Mouse (Mus musculus): ENCODE results near the gene Tex9.
"Not testable (repeated sequence)": the region's sequence is repeated elsewhere in the genome, so short reads cannot be mapped to it uniquely, and the experiment has no call there.

The Tex9 gene

GRCm38 (mm10) chr9:72477306-72477705, 14.7 kb downstream of the Tex9 start:
- DNase-seq = no peak

GRCm38 (mm10) chr9:72475511-72475910, 16.5 kb downstream of the Tex9 start:
- DNase-seq = no peak

DNA sequence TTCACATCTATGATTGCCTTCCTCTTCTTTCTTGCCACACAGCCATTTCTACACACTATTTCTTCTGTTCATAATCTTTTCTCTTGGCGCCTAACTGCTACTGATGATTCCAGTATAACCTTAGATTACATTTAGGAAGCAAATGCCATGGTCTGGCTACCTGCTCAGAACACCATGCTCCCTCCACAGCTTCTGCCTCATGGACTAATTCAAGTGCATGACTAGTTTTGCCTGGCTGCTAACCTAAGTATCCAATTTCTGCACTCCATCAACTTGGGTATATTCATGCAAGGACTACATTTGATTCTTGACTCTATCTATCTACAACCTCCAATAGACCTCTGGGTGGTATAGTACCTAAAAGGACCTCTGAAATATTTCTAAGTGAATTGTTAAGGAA, 22.2 kb downstream of the Tex9 start:
- DNase-seq = no peak

- DNase-seq = no peak
Observed at GRCm38 (mm10) chr9:72468616-72469015, 23.4 kb downstream of the Tex9 start.

- peak; percentile 47 for DNase-seq
Observed at GRCm38 (mm10) chr9:72467551-72468407, 24.2 kb downstream of the Tex9 start.

- DNase-seq = no peak
Observed at GRCm38 (mm10) chr9:72465754-72466181, 26.2 kb downstream of the Tex9 start.

DNA sequence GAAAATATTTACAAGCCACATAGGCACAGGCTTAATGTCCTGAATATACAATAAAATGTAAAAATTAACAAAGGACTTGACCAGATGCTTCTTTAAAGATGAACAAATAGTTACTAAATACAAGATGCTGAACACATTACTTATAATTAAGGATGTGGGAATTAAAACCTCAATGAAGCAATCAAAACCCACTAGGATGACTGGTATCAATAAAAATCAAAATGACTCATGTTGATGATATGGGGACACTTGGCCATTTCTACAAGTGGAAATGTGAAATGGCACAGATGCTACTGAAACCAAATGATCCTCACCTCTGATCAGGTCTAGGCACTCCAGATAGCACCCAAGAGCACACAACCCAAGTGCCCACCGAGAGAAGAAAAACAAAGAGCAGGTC, 27.2 kb downstream of the Tex9 start:
- no peak for DNase-seq

- no peak for DNase-seq
Observed at GRCm38 (mm10) chr9:72462427-72462826, 29.6 kb downstream of the Tex9 start.

- DNase-seq = no peak
Observed at GRCm38 (mm10) chr9:72460767-72461166, 31.2 kb downstream of the Tex9 start.

DNA sequence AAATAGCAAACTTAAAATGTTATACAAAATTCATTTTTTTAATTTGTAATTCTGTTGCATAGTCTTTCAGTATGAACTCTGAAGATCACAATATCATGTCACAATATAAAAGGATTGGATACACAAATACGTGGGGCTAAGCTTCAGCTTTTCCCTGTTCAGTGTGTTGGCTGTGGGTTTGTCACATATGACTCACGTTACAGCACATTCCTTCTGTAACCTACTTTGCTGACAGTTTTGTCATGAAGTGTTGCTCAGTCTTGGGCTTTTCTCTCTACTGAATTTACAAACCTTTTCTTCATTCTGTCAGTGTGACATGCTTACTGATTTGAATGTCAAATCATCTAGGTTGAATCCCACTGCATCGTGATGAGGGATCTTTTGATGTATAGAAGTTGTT, 32.3 kb downstream of the Tex9 start:
- DNase-seq = no peak

GRCm38 (mm10) chr9:72458233-72458632, 33.8 kb downstream of the Tex9 start:
- peak; percentile 79 for DNase-seq

GRCm38 (mm10) chr9:72456374-72456773, 35.6 kb downstream of the Tex9 start:
- no peak for DNase-seq

DNA sequence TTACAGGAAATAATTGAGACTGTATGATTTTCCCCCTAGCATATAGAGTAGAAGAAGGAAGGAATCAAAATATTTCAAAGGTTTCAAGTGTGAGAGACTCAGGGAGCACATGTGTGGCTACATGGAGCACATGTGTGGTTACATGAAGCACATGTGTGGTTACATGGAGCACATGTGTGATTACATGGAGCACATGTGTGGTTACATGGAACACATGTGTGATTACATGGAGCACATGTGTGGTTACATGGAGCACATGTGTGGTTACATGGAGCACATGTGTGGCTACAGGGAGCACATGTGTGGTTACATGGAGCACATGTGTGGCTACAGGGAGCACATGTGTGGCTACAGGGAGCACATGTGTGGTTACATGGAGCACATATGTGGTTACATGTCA, 37.7 kb downstream of the Tex9 start:
- not testable (repeated sequence) for DNase-seq

- DNase-seq = no peak
Observed at GRCm38 (mm10) chr9:72451111-72451510, 40.9 kb downstream of the Tex9 start.

GRCm38 (mm10) chr9:72450363-72450762, 41.6 kb downstream of the Tex9 start:
- no peak for DNase-seq

DNA sequence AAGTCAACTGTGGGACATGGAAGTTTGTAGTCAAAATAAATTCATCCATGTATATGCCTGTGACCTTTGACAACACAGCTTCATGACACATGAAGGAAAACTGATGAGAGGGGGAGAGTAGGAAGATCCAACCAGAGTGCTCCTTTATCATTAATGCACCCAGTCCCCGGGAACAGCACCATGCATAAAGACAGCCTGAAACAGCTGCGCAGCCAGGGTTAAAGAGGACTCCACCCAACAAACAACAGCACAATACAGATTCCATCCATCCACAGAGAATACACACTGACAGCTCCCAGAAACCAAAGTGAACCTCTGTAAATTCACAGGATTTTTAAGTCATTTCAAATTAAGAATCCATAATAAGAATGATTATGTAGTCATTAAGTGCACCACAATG, 42.2 kb downstream of the Tex9 start:
- no peak for DNase-seq

DNA sequence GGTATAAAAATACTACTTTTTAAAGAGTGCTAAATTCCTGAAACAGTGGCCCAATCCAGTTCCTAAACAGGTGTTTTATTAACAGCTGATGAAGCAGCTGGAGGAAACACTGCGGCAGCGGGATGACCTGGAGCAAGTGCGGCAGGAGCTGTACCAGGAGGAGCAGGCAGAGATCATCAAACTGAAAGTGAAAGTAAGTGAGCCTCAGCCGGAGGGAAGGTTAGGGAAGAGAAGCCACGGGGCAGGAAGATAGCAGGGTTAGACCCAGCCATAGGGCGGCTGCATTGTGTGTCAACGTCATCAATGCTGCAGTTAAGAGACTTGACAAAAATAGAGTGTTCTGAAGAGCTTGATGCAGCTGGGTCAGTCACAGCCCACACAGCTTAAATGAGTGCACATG, 42.6 kb downstream of the Tex9 start:
- DNase-seq = peak; percentile 32

- peak; percentile 80 for DNase-seq
Observed at GRCm38 (mm10) chr9:72448026-72448425, 44.0 kb downstream of the Tex9 start.

- no peak for DNase-seq
Observed at GRCm38 (mm10) chr9:72441927-72442715, 49.9 kb downstream of the Tex9 start.

- no peak for DNase-seq
Observed at GRCm38 (mm10) chr9:72440948-72441926, 50.8 kb downstream of the Tex9 start.

GRCm38 (mm10) chr9:72440358-72440757, 51.7 kb downstream of the Tex9 start:
- no peak for DNase-seq

DNA sequence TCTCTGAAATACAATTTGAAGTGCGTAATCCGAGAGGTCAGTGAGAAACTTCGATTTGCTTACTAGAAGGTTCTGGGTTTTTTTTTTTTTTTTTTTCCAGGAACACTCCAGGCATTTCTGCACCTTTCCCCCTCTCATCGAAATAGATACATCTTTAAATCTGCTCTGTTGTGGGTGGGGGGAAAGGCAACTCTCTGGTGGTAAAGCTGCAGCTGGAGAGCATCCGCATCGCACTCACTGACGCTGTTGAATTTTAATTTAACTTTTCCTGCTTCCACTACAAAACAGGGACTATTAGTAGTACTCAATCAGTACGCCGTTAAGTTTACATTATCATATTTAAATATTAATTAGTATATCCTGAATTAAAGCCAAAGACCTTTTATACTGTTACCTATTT, 53.3 kb downstream of the Tex9 start:
- DNase-seq = no peak
